Mouse (Mus musculus) embryonic facial prominence, embryonic 11.5 days (tissue): ENCODE measurements around the gene Hnrnpa3. TPM values are rescaled to one million over a fixed set of nuclear protein-coding genes. Genes with fewer than 3 reads are reported as not detected.

ENCODE experiments used
- ATAC-seq: fragments of 200-750 bp; cut with Nextera tagmentation; replicated peaks from 2 replicates; pipeline ENCODE4 v1.8.0; 2017; ENCODE audit warnings: low read depth; ENCODE audit not compliant: insufficient number of reproducible peaks, low FRiP score, low TSS enrichment
- DNase-seq: peaks from one replicate; pipeline ENCODE4 v3.0.0-alpha.2; 2015; ENCODE audit warnings: low spot score
- H3K27ac ChIP-seq: fragments of 300-500 bp; sonication (generic); replicated peaks from 2 replicates; pipeline ENCODE4 v1.5.1; 2014; ENCODE audit warnings: mild to moderate bottlenecking, low read depth, low read length, control low read depth
- H3K27me3 ChIP-seq: fragments of 300-500 bp; sonication (generic); 2 replicates; pipeline ENCODE4 v1.6.1; 2014; ENCODE audit warnings: mild to moderate bottlenecking, low read length, moderate library complexity, mixed read lengths; ENCODE audit not compliant: control insufficient read depth, insufficient read depth
- H3K36me3 ChIP-seq: fragments of 300-500 bp; sonication (generic); replicated peaks from 2 replicates; pipeline ENCODE4 v1.6.1; 2014; ENCODE audit warnings: low read depth, mild to moderate bottlenecking, low read length, moderate library complexity, mixed read lengths; ENCODE audit not compliant: control insufficient read depth, insufficient read depth
- H3K4me1 ChIP-seq: fragments of 300-500 bp; sonication (generic); 2 replicates; pipeline ENCODE4 v1.6.1; 2014; ENCODE audit warnings: low read length, mixed read lengths; ENCODE audit not compliant: control insufficient read depth, insufficient read depth
- H3K4me2 ChIP-seq: fragments of 300-500 bp; sonication (generic); 2 replicates; pipeline ENCODE4 v1.6.1; 2014; ENCODE audit warnings: low read depth, mild to moderate bottlenecking, control low read depth, low read length, moderate library complexity
- H3K4me3 ChIP-seq: fragments of 300-500 bp; sonication (generic); 2 replicates; pipeline ENCODE4 v1.5.1; 2014; ENCODE audit warnings: low read depth, low read length, control low read depth
- H3K9ac ChIP-seq: fragments of 300-500 bp; sonication (generic); replicated peaks from 2 replicates; pipeline ENCODE4 v1.6.1; 2014; ENCODE audit warnings: mild to moderate bottlenecking, control low read depth, low read length
- H3K9me3 ChIP-seq: fragments of 300-500 bp; sonication (generic); replicated peaks from 2 replicates; pipeline ENCODE4 v1.6.1; 2016; ENCODE audit warnings: mild to moderate bottlenecking, low read length, inconsistent platforms, mixed read lengths; ENCODE audit not compliant: control insufficient read depth
- WGBS: fragments of 180-500 bp; shearing (Covaris S2); extraction: QIAGEN DNeasy Blood & Tissue Kit; methylation state at CpG from one replicate; pipeline ENCODE4 v1.1.7; 2014; 5-methylcytosine and 5-hydroxymethylcytosine counted together
- microRNA-seq: library from miRNA; unstranded; fragments of <30 nt; microRNA quantifications from one replicate; pipeline ENCODE4, GENCODE M21; 2016; ENCODE audit warnings: borderline number of aligned reads
- polyA plus RNA-seq: library from polyadenylated mRNA; unstranded; fragments of >200 nt; fragmentation: Nextera tagmentation; extraction: Ambion mirVana; gene quantifications from 2 replicates; pipeline ENCODE4 v1.2.1, GENCODE M21; 2014

The Hnrnpa3 gene
- polyA plus RNA-seq, 1 experiment from 2014 or later, result 356 TPM

DNA sequence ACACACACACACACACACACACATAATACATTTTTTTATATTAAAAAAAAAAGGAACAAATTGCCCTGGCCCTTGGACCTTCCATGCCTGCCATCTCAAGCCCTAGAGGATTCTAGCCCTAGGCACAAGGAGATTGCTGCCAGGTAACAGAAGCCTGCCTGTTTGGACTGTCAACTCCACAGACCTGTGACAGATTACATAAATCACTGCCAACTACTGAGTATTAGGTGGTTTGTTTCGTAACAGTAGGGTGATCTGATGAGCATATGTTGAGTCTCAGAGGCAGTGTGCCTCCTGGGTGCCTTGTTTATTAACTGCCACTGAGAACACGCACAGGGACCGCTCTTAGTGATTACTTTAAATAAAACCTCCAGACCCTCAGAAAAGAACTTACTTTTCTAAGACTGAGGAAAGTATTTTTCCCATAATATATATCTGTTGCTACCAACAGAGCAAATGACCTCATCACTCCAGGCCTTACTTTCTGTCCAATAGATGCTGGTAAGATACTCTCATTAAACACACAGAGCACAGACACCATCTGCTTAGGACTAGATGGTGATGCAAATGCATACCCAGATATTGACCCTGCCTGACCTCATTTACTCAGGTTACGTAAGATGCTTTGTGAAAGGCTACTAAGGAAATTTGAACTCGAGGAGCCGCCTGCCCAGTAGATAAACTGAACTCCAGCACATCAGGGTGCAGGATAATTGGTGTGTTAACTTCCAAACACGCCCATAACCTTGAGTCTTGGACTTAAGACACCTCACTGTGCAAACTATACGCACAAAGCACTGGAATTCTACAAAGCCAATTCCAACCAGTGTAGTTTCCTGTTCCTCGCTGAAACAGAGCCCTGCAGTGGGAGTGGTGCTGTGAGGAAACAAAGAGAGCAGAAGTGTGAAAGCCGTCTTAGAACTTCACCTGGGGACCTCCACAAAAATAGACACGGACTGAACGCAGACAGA lies 57.3 kb downstream of the Hnrnpa3 start:
- Histone ChIP-seq H3K27ac (no peak overlapping the region), H3K36me3 (no peaks in the 10 kb centered on the region), H3K27me3 (no peaks in the 10 kb centered on the region), H3K4me2 (no peak overlapping the region), H3K9me3 (no peaks in the 10 kb centered on the region), H3K4me3 (no peak overlapping the region), H3K4me1 (no peaks in the 10 kb centered on the region; the same call in 1 of the 2 replicates), H3K9ac (no peak overlapping the region; the same call in 1 of the 2 replicates)
- ATAC-seq, result peak; percentile 52; the same call in 1 of the 2 replicates
- WGBS, result 51% methylated on average over 12 of the region's 12 CpGs
- DNase-seq, result peak; percentile 47

Small RNA genes lying within 50 kb of the gene (microRNA-seq; reads per million reads assigned to microRNA genes)
- not detected for gene Gm24574

Other genes with a start within 250 kb of the Hnrnpa3 start
- 49.1 and 49.8 TPM in 2 replicates for gene Nfe2l2, start 45.4 kb downstream of the Hnrnpa3 start, polyA plus RNA-seq
- gene Agps, start 172.9 kb downstream of the Hnrnpa3 start, polyA plus RNA-seq, result 44.2 and 45.3 TPM in 2 replicates